Mouse (Mus musculus) midbrain, embryonic 15.5 days (tissue): ENCODE measurements around the gene Abca4. TPM values are rescaled to one million over a fixed set of nuclear protein-coding genes. Genes with fewer than 3 reads are reported as not detected.

ENCODE experiments used
- ATAC-seq: fragments of 200-750 bp; cut with Nextera tagmentation; replicated peaks from 2 replicates; pipeline ENCODE4 v1.8.0; 2017; ENCODE audit warnings: moderate TSS enrichment
- H3K27ac ChIP-seq: fragments of 300-500 bp; sonication (generic); 2 replicates; pipeline ENCODE4 v1.5.1; 2015; ENCODE audit warnings: mild to moderate bottlenecking, inconsistent platforms
- H3K27me3 ChIP-seq: fragments of 300-500 bp; sonication (generic); replicated peaks from 2 replicates; pipeline ENCODE4 v1.6.1; 2015; ENCODE audit warnings: inconsistent platforms
- H3K36me3 ChIP-seq: fragments of 300-500 bp; sonication (generic); replicated peaks from 2 replicates; pipeline ENCODE4 v1.6.1; 2015; ENCODE audit warnings: inconsistent platforms
- H3K4me1 ChIP-seq: fragments of 300-500 bp; sonication (generic); 2 replicates; pipeline ENCODE4 v1.6.1; 2015; ENCODE audit warnings: inconsistent platforms
- H3K4me2 ChIP-seq: fragments of 300-500 bp; sonication (generic); 2 replicates; pipeline ENCODE4 v1.6.1; 2015; ENCODE audit warnings: inconsistent platforms, mild to moderate bottlenecking, moderate library complexity
- H3K4me3 ChIP-seq: fragments of 300-500 bp; sonication (generic); 2 replicates; pipeline ENCODE4 v1.5.1; 2015; ENCODE audit warnings: mild to moderate bottlenecking, inconsistent platforms
- H3K9ac ChIP-seq: fragments of 300-500 bp; sonication (generic); 2 replicates; pipeline ENCODE4 v1.6.1; 2015; ENCODE audit warnings: mild to moderate bottlenecking, inconsistent platforms
- H3K9me3 ChIP-seq: fragments of 300-500 bp; sonication (generic); 2 replicates; pipeline ENCODE4 v1.6.1; 2016; ENCODE audit warnings: inconsistent platforms
- WGBS: fragments of 180-500 bp; shearing (Covaris S2); methylation state at CpG from one replicate; pipeline ENCODE4 v1.1.7; 2015; ENCODE audit warnings: mixed read lengths; 5-methylcytosine and 5-hydroxymethylcytosine counted together
- polyA plus RNA-seq: library from polyadenylated mRNA; unstranded; fragments of >200 nt; fragmentation: Nextera tagmentation; extraction: Ambion mirVana; gene quantifications from 2 replicates; pipeline ENCODE4 v1.2.1, GENCODE M21; 2015

Abca4 gene
- polyA plus RNA-seq, 1 experiment from 2014 or later = 1.3 TPM

DNA sequence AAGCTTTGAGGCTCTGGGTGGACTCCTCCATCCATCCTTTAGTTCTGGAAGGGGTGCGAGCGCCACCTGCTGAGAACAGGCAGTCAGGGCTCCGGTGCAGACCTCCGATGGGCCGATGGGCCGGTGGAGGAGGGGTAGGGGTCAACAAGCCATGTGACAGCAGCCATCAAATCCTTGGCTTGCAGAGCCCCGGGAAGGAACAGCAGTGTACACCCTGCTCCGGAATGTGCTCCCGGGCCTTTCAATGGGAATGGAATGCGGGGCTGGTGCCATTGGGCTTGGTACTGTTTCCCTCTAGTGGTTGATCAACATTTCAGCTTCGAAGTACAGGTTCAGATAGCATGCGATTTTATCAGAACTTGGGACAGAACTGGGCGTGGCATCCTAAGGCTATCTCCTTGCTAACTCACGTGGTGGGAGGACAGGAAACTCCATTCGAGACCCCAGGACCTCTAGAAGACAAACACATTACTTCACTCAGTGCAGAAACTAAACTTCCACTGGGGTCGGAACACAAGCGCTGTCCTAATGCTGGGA is 78.0 kb downstream of the Abca4 start:
- no peak overlapping the region for H3K9ac ChIP-seq
- 0 out of 2 replicates have a peak, but pooled peaks cover 4% of the 10 kb centered on the region for H3K27me3 ChIP-seq
- H3K9me3 ChIP-seq = no peaks in the 10 kb centered on the region
- H3K4me2 ChIP-seq = peak overlapping the region; percentile 64
- peak; percentile 85 for ATAC-seq
- no peaks in the 10 kb centered on the region for H3K36me3 ChIP-seq
- H3K4me3 ChIP-seq = peak overlapping the region; percentile 36
- no peak overlapping the region for H3K27ac ChIP-seq
- H3K4me1 ChIP-seq = peaks cover 7% of the 10 kb centered on the region
- WGBS = 16% methylated on average over 17 of the region's 17 CpGs

DNA sequence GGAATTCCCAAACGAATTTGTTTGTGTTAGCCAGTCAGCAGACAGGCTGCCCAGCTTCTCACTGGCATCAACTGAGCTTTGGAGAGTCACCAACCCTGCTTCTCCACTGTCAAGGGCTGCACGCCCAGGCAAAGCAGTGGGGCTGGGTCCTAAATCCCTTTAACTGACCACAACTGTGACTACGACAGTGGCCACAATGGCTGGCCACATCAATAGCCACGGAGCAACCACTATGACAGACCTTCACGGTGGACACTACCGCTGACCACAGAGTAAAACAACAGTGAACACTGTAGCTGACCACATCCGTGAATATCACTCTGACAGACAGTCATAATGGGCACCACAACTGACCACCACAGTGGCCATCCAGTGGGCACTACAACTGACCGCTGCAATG is 78.6 kb downstream of the Abca4 start:
- H3K4me1 ChIP-seq = peaks cover 7% of the 10 kb centered on the region
- H3K9me3 ChIP-seq = no peaks in the 10 kb centered on the region
- no peak for ATAC-seq
- H3K9ac ChIP-seq = no peak overlapping the region
- H3K27ac ChIP-seq = no peak overlapping the region
- 85% methylated on average over 8 of the region's 8 CpGs for WGBS
- no peak overlapping the region for H3K4me3 ChIP-seq
- 0 out of 2 replicates have a peak, but pooled peaks cover 4% of the 10 kb centered on the region for H3K27me3 ChIP-seq
- no peak overlapping the region for H3K4me2 ChIP-seq
- no peaks in the 10 kb centered on the region for H3K36me3 ChIP-seq

GRCm38 (mm10) chr3:122128999-122129493 is 84.8 kb downstream of the Abca4 start:
- ATAC-seq = peak; percentile 72
- Histone ChIP-seq H3K27ac (no peak overlapping the region), H3K9me3 (no peaks in the 10 kb centered on the region), H3K4me1 (peaks cover 6% of the 10 kb centered on the region; the same call in 1 of the 2 replicates), H3K4me2 (peak overlapping the region; percentile 31), H3K4me3 (0 out of 2 replicates have a peak overlapping the region, but pooled peaks have one; percentile 3), H3K27me3 (no peaks in the 10 kb centered on the region), H3K9ac (0 out of 2 replicates have a peak overlapping the region, but pooled peaks have one; percentile 1), H3K36me3 (no peaks in the 10 kb centered on the region)
- WGBS = 18% methylated on average over 17 of the region's 17 CpGs

DNA sequence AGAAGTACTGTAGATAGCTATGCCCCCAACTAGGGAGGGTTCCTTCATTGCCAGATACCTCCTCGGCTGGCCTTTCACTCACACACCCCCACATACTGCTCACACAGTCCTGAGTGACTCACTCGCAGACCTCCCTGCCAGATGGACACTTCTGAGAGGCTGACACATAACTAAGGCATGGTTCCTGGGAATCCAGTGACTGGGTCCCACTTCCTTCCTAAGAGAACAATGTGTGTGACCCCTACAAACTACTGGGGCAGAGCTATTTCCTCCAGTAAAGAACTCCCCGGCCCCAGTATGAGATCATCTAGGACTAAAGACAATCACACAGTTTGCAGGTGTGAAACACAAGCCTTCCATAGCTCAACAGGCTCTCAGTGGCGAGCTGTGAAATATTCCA is 86.5 kb downstream of the Abca4 start:
- H3K9me3 ChIP-seq = no peaks in the 10 kb centered on the region
- no peak overlapping the region for H3K9ac ChIP-seq
- ATAC-seq = no peak
- WGBS = 62% methylated on average over 4 of the region's 4 CpGs
- H3K36me3 ChIP-seq = no peaks in the 10 kb centered on the region
- H3K4me3 ChIP-seq = no peak overlapping the region
- peaks cover 6% of the 10 kb centered on the region; the same call in 1 of the 2 replicates for H3K4me1 ChIP-seq
- H3K27ac ChIP-seq = no peak overlapping the region
- H3K4me2 ChIP-seq = no peak overlapping the region
- H3K27me3 ChIP-seq = no peaks in the 10 kb centered on the region

- 73% methylated on average over 3 of the region's 3 CpGs for WGBS
Measured at GRCm38 (mm10) chr3:122131633-122132032, 87.4 kb downstream of the Abca4 start.

GRCm38 (mm10) chr3:122133255-122133654 is 89.0 kb downstream of the Abca4 start:
- no peaks in the 10 kb centered on the region for H3K27me3 ChIP-seq
- H3K9me3 ChIP-seq = no peaks in the 10 kb centered on the region
- 80% methylated on average over 5 of the region's 5 CpGs for WGBS
- H3K9ac ChIP-seq = no peak overlapping the region
- H3K4me3 ChIP-seq = no peak overlapping the region
- no peaks in the 10 kb centered on the region for H3K36me3 ChIP-seq
- H3K4me1 ChIP-seq = peaks cover 6% of the 10 kb centered on the region; the same call in 1 of the 2 replicates
- no peak overlapping the region for H3K4me2 ChIP-seq
- no peak overlapping the region for H3K27ac ChIP-seq
- ATAC-seq = no peak

More at GRCm38 (mm10) chr3:122131633-122132032, 87.4 kb downstream of the Abca4 start:
- Histone ChIP-seq H3K9me3 (no peaks in the 10 kb centered on the region), H3K4me2 (no peak overlapping the region), H3K27ac (no peak overlapping the region), H3K27me3 (no peaks in the 10 kb centered on the region), H3K36me3 (no peaks in the 10 kb centered on the region), H3K4me1 (peaks cover 6% of the 10 kb centered on the region; the same call in 1 of the 2 replicates), H3K4me3 (no peak overlapping the region), H3K9ac (no peak overlapping the region)
- no peak for ATAC-seq

GRCm38 (mm10) chr3:122133840-122134239 is 89.6 kb downstream of the Abca4 start:
- Histone ChIP-seq H3K4me1 (peaks cover 2% of the 10 kb centered on the region; the same call in 1 of the 2 replicates), H3K4me2 (no peak overlapping the region), H3K27ac (no peak overlapping the region), H3K9me3 (no peaks in the 10 kb centered on the region), H3K9ac (no peak overlapping the region), H3K4me3 (no peak overlapping the region), H3K36me3 (no peaks in the 10 kb centered on the region), H3K27me3 (no peaks in the 10 kb centered on the region)
- WGBS = 83% methylated on average over 6 of the region's 6 CpGs
- ATAC-seq = no peak

- H3K4me2 ChIP-seq = no peak overlapping the region
- H3K4me3 ChIP-seq = no peak overlapping the region
- no peaks in the 10 kb centered on the region for H3K4me1 ChIP-seq
- H3K9ac ChIP-seq = no peak overlapping the region
- WGBS = 68% methylated on average over 18 of the region's 18 CpGs
- no peaks in the 10 kb centered on the region for H3K9me3 ChIP-seq
- no peak overlapping the region for H3K27ac ChIP-seq
- no peaks in the 10 kb centered on the region for H3K36me3 ChIP-seq
- ATAC-seq = peak; percentile 50; the same call in 1 of the 2 replicates
- no peaks in the 10 kb centered on the region for H3K27me3 ChIP-seq
Measured at GRCm38 (mm10) chr3:122140589-122141400, 96.6 kb downstream of the Abca4 start.

GRCm38 (mm10) chr3:122142256-122142922 is 98.1 kb downstream of the Abca4 start:
- 83% methylated on average over 9 of the region's 9 CpGs for WGBS
- Histone ChIP-seq H3K36me3 (no peaks in the 10 kb centered on the region), H3K9ac (no peak overlapping the region), H3K9me3 (no peaks in the 10 kb centered on the region), H3K27me3 (no peaks in the 10 kb centered on the region), H3K4me2 (no peak overlapping the region), H3K4me3 (no peak overlapping the region), H3K27ac (no peak overlapping the region), H3K4me1 (no peaks in the 10 kb centered on the region)
- ATAC-seq = no peak

- H3K9ac ChIP-seq = no peak overlapping the region
- H3K27ac ChIP-seq = no peak overlapping the region
- H3K4me3 ChIP-seq = no peak overlapping the region
- H3K4me2 ChIP-seq = no peak overlapping the region
- H3K4me1 ChIP-seq = no peaks in the 10 kb centered on the region
- H3K27me3 ChIP-seq = no peaks in the 10 kb centered on the region
- ATAC-seq = no peak
- no peaks in the 10 kb centered on the region for H3K36me3 ChIP-seq
- H3K9me3 ChIP-seq = no peaks in the 10 kb centered on the region
- WGBS = 86% methylated on average over 3 of the region's 3 CpGs
Measured at GRCm38 (mm10) chr3:122143432-122143831, 99.2 kb downstream of the Abca4 start.

DNA sequence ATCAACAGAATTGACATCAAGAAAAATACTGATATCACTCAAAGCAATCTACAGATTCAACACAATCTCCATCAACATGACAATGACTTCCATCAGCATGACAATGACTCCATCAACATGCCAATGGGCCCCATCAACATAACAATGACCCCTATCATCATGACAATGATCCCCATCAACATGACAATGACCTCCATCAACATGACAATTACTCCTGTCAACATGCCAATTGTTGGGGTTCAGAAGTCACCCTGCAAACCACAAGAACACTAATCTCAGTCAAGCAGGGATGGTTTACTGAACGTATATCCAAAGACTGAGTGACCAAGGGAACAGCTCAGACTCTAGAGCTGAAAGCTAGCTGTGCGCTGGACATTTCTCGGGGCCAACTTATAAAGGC is 101.2 kb downstream of the Abca4 start:
- Histone ChIP-seq H3K27ac (no peak overlapping the region), H3K4me1 (no peaks in the 10 kb centered on the region), H3K27me3 (no peaks in the 10 kb centered on the region), H3K4me3 (no peak overlapping the region), H3K9ac (no peak overlapping the region), H3K9me3 (no peaks in the 10 kb centered on the region), H3K4me2 (no peak overlapping the region), H3K36me3 (no peaks in the 10 kb centered on the region)
- 71% methylated on average over 3 of the region's 3 CpGs for WGBS
- ATAC-seq = no peak

DNA sequence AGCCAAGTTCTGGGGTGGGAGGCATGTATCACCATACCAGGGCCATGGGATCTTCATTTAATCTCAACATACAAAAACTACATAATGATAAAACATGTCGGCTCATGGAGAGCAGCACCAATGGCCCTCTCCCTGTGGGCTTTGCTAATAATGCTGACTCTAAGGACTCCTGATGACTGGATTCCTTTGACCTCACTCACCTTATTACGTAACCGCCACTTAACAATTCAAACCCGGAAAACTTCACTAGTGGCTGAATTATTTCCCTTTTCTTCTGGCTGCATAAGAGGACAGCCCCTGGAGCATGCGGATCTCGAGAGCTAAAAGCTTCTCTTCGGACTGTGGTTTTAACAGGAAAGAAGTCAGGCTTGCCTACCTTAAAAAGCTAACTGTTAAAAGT is 106.6 kb downstream of the Abca4 start:
- Histone ChIP-seq H3K4me3 (no peak overlapping the region), H3K27ac (no peak overlapping the region), H3K4me1 (no peaks in the 10 kb centered on the region), H3K36me3 (no peaks in the 10 kb centered on the region), H3K4me2 (no peak overlapping the region), H3K9ac (no peak overlapping the region), H3K27me3 (no peaks in the 10 kb centered on the region), H3K9me3 (no peaks in the 10 kb centered on the region)
- no peak for ATAC-seq
- WGBS = 81% methylated on average over 7 of the region's 7 CpGs
